Mouse (Mus musculus): Measurements from ENCODE around the gene Il27.
A peak's percentile ranks its signal among the peaks of the same experiment; 100 is the strongest.

Gene Il27

GRCm38 (mm10) chr7:126602650-126603049 lies 7.9 kb upstream of the Il27 start:
- DNase-seq: no peak

GRCm38 (mm10) chr7:126601896-126602295 lies 7.2 kb upstream of the Il27 start:
- no peak for DNase-seq

- no peak for DNase-seq
These were observed 4.2 kb upstream of the Il27 start for GRCm38 (mm10) chr7:126598919-126599318.

GRCm38 (mm10) chr7:126596414-126596813 lies 1.7 kb upstream of the Il27 start:
- DNase-seq: no peak

GRCm38 (mm10) chr7:126595890-126596289 lies 1.1 kb upstream of the Il27 start:
- DNase-seq: no peak

- DNase-seq: peak; percentile 33
These were observed 7.0 kb downstream of the Il27 start for GRCm38 (mm10) chr7:126587779-126588178.

- DNase-seq: no peak
These were observed 7.9 kb downstream of the Il27 start for GRCm38 (mm10) chr7:126586839-126587238.

DNA sequence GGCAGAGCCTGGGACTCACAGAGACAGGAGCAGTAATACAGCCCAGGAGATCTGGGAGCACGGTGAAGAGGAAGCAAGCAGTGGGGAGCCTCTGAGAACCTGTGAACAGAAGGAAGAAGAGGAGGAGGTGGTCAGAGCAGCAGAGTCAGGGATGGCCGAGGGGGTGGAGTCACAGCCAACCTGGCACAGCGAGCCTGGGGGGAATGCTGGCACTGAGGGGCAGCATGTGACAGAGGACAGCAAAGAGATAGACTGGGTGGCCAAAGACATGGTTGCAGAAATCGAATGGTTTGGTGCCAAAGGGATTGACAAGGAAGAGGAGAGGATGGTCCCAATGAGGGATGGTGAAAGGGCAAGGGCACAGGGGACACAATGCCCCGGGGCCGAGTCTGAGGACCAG lies 9.0 kb downstream of the Il27 start, which contains the start of gene Cln3:
TSS of gene Cln3 (minus strand) at position 101 of the 400 bp plus-strand sequence.
- no peak for DNase-seq

GRCm38 (mm10) chr7:126584506-126584977 lies 10.2 kb downstream of the Il27 start, which contains the start of gene Apobr:
Apobr (plus strand) TSS chr7:126584942.
- DNase-seq: no peak

DNA sequence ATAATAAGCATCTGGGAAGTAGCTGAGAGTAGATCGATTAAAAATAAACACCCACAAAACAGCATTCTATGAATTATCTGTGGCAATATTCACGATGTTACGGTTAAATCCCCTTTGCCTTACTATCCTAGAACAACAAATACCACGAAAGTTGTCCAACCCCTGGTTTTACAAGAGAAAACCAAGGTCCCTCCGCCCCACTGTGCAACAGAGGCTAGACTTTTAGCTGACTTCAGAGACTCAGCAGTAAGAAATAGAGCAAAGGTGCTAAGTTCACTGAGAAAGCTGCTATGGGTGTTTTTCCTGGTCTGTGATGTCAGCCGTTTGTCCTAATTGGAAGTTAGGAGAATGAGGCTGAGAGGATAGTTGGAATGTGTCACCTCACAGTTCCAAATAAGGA lies 11.0 kb downstream of the Il27 start:
- no peak for DNase-seq

DNA sequence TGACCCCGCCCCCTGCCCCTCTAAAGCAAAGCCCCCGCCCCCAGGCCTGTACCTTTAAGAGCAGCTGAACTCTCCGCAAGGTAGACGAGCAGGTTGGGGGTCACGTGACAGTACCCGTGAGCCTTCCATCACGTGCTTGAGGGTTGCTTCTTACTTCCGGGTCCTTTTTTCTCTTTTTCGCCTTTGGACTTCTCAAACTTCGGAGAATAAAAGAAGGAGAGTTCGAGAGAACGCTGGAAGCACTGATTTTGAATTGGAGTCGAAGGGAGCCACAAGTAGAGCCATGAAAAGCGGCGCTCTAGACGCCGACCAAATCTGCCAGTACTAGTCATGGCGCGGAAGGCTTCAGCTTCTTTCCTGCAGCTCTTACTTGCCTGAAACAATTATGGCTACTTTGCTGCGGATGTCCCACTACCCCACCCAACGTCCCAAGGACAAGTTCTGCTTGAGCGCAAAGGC lies 11.5 kb downstream of the Il27 start:
- peak; percentile 85 for DNase-seq

- DNase-seq: peak; percentile 31
These were observed 12.0 kb downstream of the Il27 start for GRCm38 (mm10) chr7:126582759-126583158.

DNA sequence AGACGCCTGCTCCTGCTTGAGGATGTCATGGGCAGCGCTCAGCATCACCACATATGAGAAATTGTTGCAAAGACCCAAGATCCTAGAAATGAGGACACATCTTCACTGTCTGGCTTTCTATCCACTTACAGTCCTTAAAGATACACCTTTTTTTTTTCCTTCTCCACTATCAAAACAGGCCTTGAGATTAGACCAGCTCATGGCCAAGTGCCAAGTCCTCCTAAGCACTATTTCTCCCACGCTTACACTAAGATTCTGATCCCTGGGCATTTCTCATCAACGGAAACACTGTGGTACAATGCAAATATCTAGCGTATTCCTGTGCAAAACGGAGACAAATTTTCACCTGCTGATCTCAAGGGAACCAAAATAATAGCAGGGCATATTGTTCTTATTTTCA lies 13.1 kb downstream of the Il27 start:
- no peak for DNase-seq

- no peak for DNase-seq
These were observed 15.6 kb downstream of the Il27 start for GRCm38 (mm10) chr7:126579172-126579571.

- no peak for DNase-seq
These were observed 17.8 kb downstream of the Il27 start for GRCm38 (mm10) chr7:126576946-126577345.

DNA sequence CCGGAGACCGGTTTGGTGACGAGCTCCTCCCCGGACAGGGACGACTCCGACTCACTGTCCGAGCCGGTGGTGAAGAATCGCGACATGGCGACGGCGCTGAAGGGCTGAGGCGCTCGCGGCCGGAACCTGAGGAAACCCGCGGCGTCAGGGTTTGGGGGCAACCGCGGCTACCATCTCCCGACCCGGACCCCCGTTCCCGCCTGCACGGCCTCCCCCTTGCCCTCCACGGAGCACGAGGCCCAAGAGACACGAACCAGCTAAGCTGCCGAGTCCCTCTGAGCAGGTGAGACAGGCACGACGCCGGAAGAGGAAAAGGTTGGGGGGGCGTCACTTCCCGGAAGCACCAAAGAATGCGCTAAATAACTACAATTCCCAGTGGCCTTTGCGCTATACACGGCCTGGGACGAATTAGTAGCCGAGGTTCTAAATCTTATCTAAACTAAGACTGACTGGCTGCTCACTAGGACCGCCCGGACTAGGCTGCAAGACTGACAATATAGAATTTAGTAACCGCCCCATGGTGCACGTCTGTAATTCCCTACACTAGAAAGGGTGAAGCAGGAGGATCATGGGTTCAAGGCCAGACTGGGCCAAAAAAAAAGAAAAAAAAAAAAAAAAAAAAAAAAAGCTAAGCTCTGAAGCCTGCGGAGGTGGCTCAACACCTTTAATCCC lies 28.5 kb downstream of the Il27 start, which contains the start of gene Eif3c:
TSS of gene Eif3c (minus strand) at position 318 of the 672 bp plus-strand sequence.
- DNase-seq: peak; percentile 85

DNA sequence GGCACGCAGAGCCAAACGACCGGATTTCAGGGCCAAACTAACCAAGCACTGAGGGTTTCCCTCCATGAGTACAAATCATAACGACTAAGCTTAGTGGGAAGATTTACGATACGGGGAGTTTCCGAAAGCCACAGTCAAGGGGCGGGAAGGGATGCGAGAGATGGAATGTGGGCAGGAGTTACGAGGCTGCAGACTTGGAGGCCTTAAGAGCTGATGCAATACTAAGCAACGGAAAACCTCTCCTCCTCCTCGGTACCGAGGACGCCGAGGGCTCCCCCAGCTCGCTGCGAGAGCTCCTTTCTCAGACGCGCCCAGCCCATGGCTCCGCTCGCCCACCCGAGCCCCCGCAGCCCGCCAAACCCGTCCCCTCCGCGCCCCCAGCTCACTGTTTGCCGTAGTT lies 29.0 kb downstream of the Il27 start:
- no peak for DNase-seq

DNA sequence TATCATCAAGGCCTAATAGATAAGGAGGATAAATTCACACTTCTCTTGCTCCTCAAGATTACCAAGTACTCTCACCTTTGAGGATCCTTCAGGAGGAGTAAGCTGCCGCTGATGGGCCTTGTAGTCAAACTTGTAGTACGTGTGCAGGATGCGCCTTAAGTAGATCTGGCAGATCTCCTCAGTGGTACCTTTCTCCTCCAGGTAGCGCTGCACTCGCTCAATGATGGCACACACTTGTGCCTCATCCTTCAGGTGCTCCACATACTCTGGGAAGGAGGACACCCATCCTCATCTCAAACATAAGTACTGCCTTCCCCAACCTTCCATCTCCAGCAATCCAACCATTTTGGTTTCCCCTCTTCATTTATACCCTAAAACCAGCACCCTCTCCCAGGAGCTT lies 38.1 kb downstream of the Il27 start:
- DNase-seq: no peak

- no peak for DNase-seq
These were observed 39.9 kb downstream of the Il27 start for GRCm38 (mm10) chr7:126554796-126555195.

GRCm38 (mm10) chr7:126545631-126546030 lies 49.1 kb downstream of the Il27 start:
- DNase-seq: no peak

DNA sequence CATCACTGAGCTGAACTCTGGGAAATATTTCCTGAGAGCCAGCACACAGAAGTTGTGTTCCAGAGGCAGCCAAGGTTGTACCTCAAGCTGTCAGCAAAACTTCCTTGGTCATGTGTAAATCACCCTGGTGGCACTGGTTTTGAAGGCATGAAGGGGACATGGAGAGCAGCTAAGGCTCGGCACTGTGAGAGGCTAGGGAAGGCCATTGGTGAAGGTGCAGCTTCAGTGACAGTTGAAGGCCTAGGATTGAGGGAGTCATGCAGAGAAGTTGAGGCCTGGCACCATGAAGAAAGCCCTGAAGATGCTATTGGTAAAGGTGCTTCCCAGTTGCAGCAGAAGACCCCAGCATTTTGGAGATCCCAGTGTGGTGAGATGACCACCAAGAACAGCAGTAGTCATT lies 53.1 kb downstream of the Il27 start:
- DNase-seq: no peak
